Mouse (Mus musculus): ENCODE measurements at regions not wholly inside any gene's neighbourhood (a gene's known extent, or its start where the extent isn't known, plus 50 kb on each side); places are given as distances from the start of the nearest gene placed in this dataset.

DNA sequence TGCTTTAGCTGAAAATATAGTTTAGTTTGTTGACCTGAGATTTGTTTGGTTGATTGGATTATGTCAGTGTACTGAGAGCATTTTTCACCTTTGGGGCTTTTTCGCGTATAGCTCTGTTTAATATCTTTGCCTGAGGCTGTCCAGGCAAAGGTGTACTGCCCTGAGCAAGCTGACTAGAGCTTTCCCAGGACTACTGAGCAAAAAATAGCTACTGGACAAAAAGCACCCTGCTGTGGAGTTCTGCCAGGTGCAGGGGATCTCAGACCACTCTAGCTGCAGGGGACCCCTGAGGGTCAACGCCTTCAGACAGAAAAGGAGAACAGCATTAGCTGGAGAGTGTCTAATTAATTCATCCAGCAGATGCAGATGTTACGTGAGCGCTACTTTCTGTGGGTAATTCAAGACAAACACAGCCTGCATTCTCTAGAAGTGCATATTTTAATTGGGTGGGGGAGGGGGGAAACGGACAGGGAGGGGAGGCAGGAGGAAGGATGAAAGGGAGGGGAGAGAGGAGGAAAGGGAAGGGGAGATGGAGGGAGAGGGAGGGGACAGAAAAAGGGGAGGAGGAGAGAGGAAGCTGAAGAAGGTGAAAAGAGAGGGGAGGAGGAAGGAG is 61.7 kb downstream of the Thnsl1 start:
- Histone ChIP-seq H3K4me1 (ENCODE audit: control insufficient read depth, insufficient read depth, low read length) (no peaks in the 10 kb centered on the region; the same call in 1 of the 2 replicates), H3K4me3 (replicated peaks; ENCODE audit: control insufficient read depth, low read depth, low read length) (no peak overlapping the region), H3K27ac (ENCODE audit: control insufficient read depth, insufficient read depth, low read depth, low read length, poor library complexity) (no peak overlapping the region)
- no peak for TF ChIP-seq POLR2A (IDR thresholded peaks at IDR 0.05; ENCODE audit: borderline replicate concordance, control insufficient read depth, low read depth, low read length)
- TF ChIP-seq CTCF (IDR thresholded peaks at IDR 0.05; ENCODE audit: control insufficient read depth, insufficient read depth, low read length): no peak
- 50% methylated on average over 6 of the region's 6 CpGs for WGBS

DNA sequence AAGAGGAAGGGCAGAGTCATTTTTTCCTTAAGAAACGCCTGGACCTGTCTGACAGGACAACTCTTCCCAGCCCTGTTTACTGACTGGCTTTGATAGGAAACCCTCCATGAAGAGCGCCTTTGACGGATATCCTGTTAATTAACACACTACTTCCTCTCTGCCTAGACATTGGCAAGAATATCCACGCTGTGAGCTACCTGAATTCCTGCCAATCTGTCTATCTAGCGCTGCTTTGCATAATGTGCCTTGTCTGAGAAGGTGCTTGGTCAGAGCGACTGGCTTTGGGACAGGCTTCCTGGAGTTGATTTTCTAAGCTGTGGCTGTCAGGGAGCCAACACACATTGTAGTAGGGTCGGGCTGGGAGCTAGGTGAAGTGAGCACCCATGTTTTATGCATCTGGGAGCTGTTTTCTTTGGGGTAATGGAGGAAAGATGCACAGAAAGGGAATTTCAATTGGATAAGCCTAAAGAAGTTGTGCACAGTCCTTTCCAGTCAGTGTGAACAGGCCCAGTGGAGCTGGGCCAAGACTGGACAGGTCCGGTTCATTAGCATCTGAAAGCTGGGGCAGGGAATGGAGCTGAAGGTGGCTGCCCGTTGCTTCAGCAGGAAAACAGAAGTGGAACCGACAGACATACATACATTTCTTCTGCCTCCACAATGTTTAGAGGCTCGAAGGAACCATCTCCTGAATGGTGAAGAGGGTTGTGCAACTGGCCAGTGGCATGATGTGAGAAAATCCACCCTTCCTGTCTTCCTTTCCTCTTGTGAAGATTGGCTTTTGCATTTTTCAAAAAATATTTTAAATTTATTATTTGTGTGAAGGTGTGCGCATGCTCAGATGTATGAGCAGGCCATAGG is 64.7 kb downstream of the Thnsl1 start:
- Histone ChIP-seq H3K4me3 (replicated peaks; ENCODE audit: control insufficient read depth, low read depth, low read length) (no peak overlapping the region), H3K27ac (ENCODE audit: control insufficient read depth, insufficient read depth, low read depth, low read length, poor library complexity) (no peak overlapping the region), H3K4me1 (ENCODE audit: control insufficient read depth, insufficient read depth, low read length) (no peaks in the 10 kb centered on the region; the same call in 1 of the 2 replicates)
- WGBS: 25% methylated on average over 12 of the region's 12 CpGs
- TF ChIP-seq CTCF (IDR thresholded peaks at IDR 0.05; ENCODE audit: control insufficient read depth, insufficient read depth, low read length) (no peak), POLR2A (IDR thresholded peaks at IDR 0.05; ENCODE audit: borderline replicate concordance, control insufficient read depth, low read depth, low read length) (no peak)

DNA sequence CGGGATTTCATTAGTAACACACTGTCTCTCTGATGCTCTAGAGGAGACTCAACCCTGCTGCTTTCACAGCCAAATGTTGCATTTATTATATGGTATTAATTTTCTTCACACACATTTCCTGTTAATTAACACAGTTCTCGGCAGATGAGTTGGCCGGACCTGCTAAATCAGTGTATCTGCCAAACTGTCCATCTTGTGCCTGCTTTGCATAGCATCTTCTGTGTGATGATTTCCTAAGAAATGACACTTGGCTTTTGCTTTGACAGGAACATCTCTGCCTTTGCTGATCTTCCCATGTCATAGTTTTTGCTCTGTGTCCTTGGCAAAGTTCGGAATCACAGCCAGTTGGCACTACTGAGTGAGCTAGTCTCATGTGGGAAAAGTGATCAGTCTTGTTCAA is 67.9 kb downstream of the Thnsl1 start:
- no peak overlapping the region for H3K27ac ChIP-seq (ENCODE audit: control insufficient read depth, insufficient read depth, low read depth, low read length, poor library complexity)
- TF ChIP-seq POLR2A (IDR thresholded peaks at IDR 0.05; ENCODE audit: borderline replicate concordance, control insufficient read depth, low read depth, low read length): no peak
- no peak for TF ChIP-seq CTCF (IDR thresholded peaks at IDR 0.05; ENCODE audit: control insufficient read depth, insufficient read depth, low read length)
- 80% methylated on average over 4 of the region's 4 CpGs for WGBS
- no peak overlapping the region for H3K4me3 ChIP-seq (replicated peaks; ENCODE audit: control insufficient read depth, low read depth, low read length)
- no peaks in the 10 kb centered on the region; the same call in 1 of the 2 replicates for H3K4me1 ChIP-seq (ENCODE audit: control insufficient read depth, insufficient read depth, low read length)

GRCm38 (mm10) chr2:21275315-21275714 is 69.8 kb downstream of the Thnsl1 start:
- Histone ChIP-seq H3K4me3 (replicated peaks; ENCODE audit: control insufficient read depth, low read depth, low read length) (no peak overlapping the region), H3K27ac (ENCODE audit: control insufficient read depth, insufficient read depth, low read depth, low read length, poor library complexity) (no peak overlapping the region), H3K4me1 (ENCODE audit: control insufficient read depth, insufficient read depth, low read length) (no peaks in the 10 kb centered on the region)
- TF ChIP-seq CTCF (IDR thresholded peaks at IDR 0.05; ENCODE audit: control insufficient read depth, insufficient read depth, low read length) (no peak), POLR2A (IDR thresholded peaks at IDR 0.05; ENCODE audit: borderline replicate concordance, control insufficient read depth, low read depth, low read length) (no peak)
- WGBS: 78% methylated on average over 4 of the region's 4 CpGs

DNA sequence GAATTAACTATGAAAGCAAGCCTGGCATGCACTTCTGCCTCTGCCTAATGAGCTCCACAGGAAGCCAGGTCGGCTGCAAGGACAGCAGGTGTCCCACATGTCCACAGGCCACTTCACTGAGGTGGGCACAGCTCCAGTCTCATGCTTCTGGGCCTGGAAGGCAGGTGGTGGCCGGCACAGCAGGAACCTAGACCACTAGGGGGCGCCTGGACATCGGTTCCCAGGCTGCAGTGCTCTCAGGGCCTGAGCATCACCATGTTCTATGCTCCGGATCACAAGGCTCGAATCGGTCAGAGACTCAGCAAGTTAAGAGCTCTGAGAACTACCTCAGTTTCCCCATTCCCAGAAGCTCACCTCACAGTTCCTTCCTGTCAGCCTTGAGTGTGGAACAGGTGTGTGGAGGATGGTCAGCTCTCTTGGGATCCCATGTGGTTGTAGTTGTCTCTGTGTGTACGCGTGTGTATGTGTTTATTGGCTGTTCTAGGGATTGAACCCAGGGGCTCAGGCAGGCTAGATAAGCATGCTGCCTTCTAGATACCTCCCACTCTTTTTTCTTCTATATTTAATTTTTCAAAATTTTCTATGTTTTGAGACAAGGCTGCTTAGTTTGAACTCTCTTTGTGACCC is 75.4 kb downstream of the Thnsl1 start:
- peak; percentile 65 for TF ChIP-seq CTCF (IDR thresholded peaks at IDR 0.05; ENCODE audit: control insufficient read depth, insufficient read depth, low read length)
- no peak for TF ChIP-seq POLR2A (IDR thresholded peaks at IDR 0.05; ENCODE audit: borderline replicate concordance, control insufficient read depth, low read depth, low read length)
- Histone ChIP-seq H3K4me3 (replicated peaks; ENCODE audit: control insufficient read depth, low read depth, low read length) (no peak overlapping the region), H3K4me1 (ENCODE audit: control insufficient read depth, insufficient read depth, low read length) (no peaks in the 10 kb centered on the region), H3K27ac (ENCODE audit: control insufficient read depth, insufficient read depth, low read depth, low read length, poor library complexity) (no peak overlapping the region)
- WGBS: 32% methylated on average over 9 of the region's 9 CpGs

DNA sequence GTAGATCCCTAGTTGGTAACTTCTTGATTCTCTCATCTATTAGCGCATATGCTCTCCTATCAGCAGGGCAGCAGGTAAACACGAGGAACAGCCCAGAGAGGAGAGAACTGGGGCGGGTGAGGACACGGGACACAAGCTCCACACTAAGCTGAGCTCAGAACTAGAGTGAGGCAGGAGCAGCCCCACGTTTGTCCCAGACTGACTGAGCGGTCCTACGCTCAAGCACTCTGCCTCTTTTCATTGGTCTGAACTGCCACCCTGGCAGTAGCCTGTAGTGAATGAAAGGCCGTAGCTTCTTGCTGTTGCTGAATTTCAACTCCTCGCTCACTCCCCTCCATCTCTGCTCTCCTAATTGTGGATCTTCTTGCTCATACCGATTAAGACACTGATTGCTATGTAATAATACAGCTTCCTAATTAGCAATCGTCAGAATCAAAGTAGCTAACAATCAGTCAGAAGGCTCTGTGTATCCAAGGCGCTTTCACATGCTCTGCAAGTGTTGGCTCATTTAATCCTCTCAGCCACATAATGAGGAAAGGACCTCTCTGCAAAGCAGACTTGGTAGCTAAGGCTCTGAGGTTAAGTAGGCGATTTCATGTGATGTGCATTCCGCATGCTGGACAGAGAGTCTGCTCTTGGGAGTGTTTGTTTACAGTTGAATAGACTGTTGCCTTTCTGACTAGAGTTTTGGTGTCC is 77.1 kb downstream of the Thnsl1 start:
- TF ChIP-seq CTCF (IDR thresholded peaks at IDR 0.05; ENCODE audit: control insufficient read depth, insufficient read depth, low read length) (no peak), POLR2A (IDR thresholded peaks at IDR 0.05; ENCODE audit: borderline replicate concordance, control insufficient read depth, low read depth, low read length) (no peak)
- Histone ChIP-seq H3K27ac (ENCODE audit: control insufficient read depth, insufficient read depth, low read depth, low read length, poor library complexity) (no peak overlapping the region), H3K4me1 (ENCODE audit: control insufficient read depth, insufficient read depth, low read length) (no peaks in the 10 kb centered on the region), H3K4me3 (replicated peaks; ENCODE audit: control insufficient read depth, low read depth, low read length) (no peak overlapping the region)
- WGBS: 84% methylated on average over 14 of the region's 14 CpGs

DNA sequence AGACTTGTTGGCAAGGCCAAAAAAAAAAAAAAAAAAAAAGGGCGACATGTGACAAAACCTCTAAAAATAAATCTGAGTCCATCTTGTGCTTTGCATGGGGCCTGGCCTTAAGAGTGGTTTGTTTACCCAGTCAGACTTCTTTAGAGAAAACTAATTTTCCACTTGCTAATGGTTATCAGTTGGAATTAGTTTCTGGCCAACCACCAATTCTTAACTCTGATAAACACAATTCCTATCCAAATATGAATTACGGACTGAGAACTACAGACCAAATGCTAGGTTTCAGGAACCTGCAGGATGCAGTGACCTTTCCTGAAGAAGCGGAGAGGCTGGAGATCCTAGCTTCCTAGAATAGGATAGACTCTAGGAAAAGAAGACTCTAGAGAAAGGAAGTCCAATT is 79.4 kb downstream of the Thnsl1 start:
- 86% methylated on average over 3 of the region's 3 CpGs for WGBS
- TF ChIP-seq POLR2A (IDR thresholded peaks at IDR 0.05; ENCODE audit: borderline replicate concordance, control insufficient read depth, low read depth, low read length): no peak
- TF ChIP-seq CTCF (IDR thresholded peaks at IDR 0.05; ENCODE audit: control insufficient read depth, insufficient read depth, low read length): no peak
- Histone ChIP-seq H3K4me3 (replicated peaks; ENCODE audit: control insufficient read depth, low read depth, low read length) (no peak overlapping the region), H3K27ac (ENCODE audit: control insufficient read depth, insufficient read depth, low read depth, low read length, poor library complexity) (no peak overlapping the region), H3K4me1 (ENCODE audit: control insufficient read depth, insufficient read depth, low read length) (no peaks in the 10 kb centered on the region)

DNA sequence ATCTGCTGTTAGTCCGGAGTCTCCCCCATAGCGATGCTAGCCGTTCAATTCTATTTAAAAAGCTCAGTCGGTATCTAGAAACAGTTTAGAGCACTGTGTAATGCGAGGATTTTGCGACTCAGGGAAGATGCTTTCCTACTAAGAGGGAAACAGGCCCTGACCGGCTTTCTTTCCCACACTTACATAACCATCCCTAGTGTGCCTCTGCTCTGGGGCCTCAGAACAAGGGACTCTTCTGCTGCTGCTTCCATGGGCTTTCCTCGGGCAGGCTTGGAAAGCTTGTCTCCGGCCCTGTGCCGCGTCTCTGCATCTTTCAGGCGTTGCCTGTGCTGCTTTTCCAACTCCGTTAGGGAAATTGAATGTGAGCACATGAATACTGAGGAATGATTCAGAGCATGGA is 79.6 kb upstream of the Gpr158 start:
- no peak overlapping the region for H3K27ac ChIP-seq (ENCODE audit: control insufficient read depth, insufficient read depth, low read depth, low read length, poor library complexity)
- TF ChIP-seq POLR2A (IDR thresholded peaks at IDR 0.05; ENCODE audit: borderline replicate concordance, control insufficient read depth, low read depth, low read length): no peak
- TF ChIP-seq CTCF (IDR thresholded peaks at IDR 0.05; ENCODE audit: control insufficient read depth, insufficient read depth, low read length): no peak
- H3K4me1 ChIP-seq (ENCODE audit: control insufficient read depth, insufficient read depth, low read length): no peaks in the 10 kb centered on the region
- no peak overlapping the region for H3K4me3 ChIP-seq (replicated peaks; ENCODE audit: control insufficient read depth, low read depth, low read length)
- WGBS: 85% methylated on average over 13 of the region's 13 CpGs

All from bone marrow, adult 2 months (tissue).